Mouse (Mus musculus) liver, embryonic 14.5 days (tissue): ENCODE measurements at regions not wholly inside any gene's neighbourhood (a gene's known extent, or its start where the extent isn't known, plus 50 kb on each side); places are given as distances from the start of the nearest gene placed in this dataset.

ENCODE experiments used
- ATAC-seq: fragments of 200-750 bp; cut with Nextera tagmentation; 2 replicates; pipeline ENCODE4 v1.8.0; 2017; ENCODE audit warnings: moderate number of reproducible peaks, mild to moderate bottlenecking, moderate library complexity; ENCODE audit not compliant: insufficient read depth
- DNase-seq, 3 experiments: peaks; one replicate each; pipeline ENCODE4 v3.0.0-alpha.2; 2012 to 2013; ENCODE audit warnings: low read depth in 3 of 3, low spot score in 3 of 3
- H3K27ac ChIP-seq: fragments of 300-500 bp; sonication (generic); 2 replicates; pipeline ENCODE4 v1.5.1; 2014; ENCODE audit warnings: moderate library complexity, mild to moderate bottlenecking, control low read depth, inconsistent platforms
- H3K27me3 ChIP-seq: fragments of 300-500 bp; sonication (generic); 2 replicates; pipeline ENCODE4 v1.6.1; 2014; ENCODE audit warnings: mild to moderate bottlenecking, low read length, moderate library complexity; ENCODE audit not compliant: control insufficient read depth, insufficient read depth
- H3K36me3 ChIP-seq: fragments of 300-500 bp; sonication (generic); replicated peaks from 2 replicates; pipeline ENCODE4 v1.6.1; 2014; ENCODE audit warnings: low read depth; ENCODE audit not compliant: control insufficient read depth, insufficient read depth
- H3K4me1 ChIP-seq, 2 experiments: fragments of 200-500 bp in 1 of 2; fragments of 300-500 bp in 1 of 2; sonication (generic) in 1 of 2; replicated peaks; 2 replicates each; pipeline ENCODE4 v1.6.1; 2012 to 2014; ENCODE audit warnings: antibody characterized with exemption in 1 of 2, inconsistent platforms in 1 of 2, low read length in 1 of 2; ENCODE audit not compliant: control insufficient read depth in 2 of 2, insufficient read depth in 2 of 2
- H3K4me2 ChIP-seq: fragments of 300-500 bp; sonication (generic); 2 replicates; pipeline ENCODE4 v1.6.1; 2014; ENCODE audit warnings: low read depth, mild to moderate bottlenecking, control low read depth, moderate library complexity
- H3K4me3 ChIP-seq, 2 experiments: fragments of 200-500 bp in 1 of 2; fragments of 300-500 bp in 1 of 2; sonication (generic) in 1 of 2; 2 replicates each; pipeline ENCODE4 v1.5.1; 2012 to 2014; ENCODE audit warnings: low read depth in 2 of 2, low read length in 2 of 2, mild to moderate bottlenecking in 2 of 2, control low read depth in 1 of 2, inconsistent platforms in 1 of 2, moderate library complexity in 1 of 2; ENCODE audit not compliant: insufficient read depth in 1 of 2
- H3K9ac ChIP-seq: fragments of 300-500 bp; sonication (generic); replicated peaks from 2 replicates; pipeline ENCODE4 v1.6.1; 2014; ENCODE audit warnings: mild to moderate bottlenecking, control low read depth, moderate library complexity
- H3K9me3 ChIP-seq: fragments of 300-500 bp; sonication (generic); 2 replicates; pipeline ENCODE4 v1.6.1; 2016; ENCODE audit warnings: low read length, mixed read lengths; ENCODE audit not compliant: control insufficient read depth
- CTCF ChIP-seq: IDR thresholded peaks from 2 replicates; pipeline ENCODE4 v1.5.1; 2016; ENCODE audit warnings: antibody characterized with exemption, low read depth, control low read depth
- EP300 ChIP-seq: IDR thresholded peaks from 2 replicates; pipeline ENCODE4 v1.6.1; 2016; ENCODE audit warnings: antibody characterized with exemption, low read depth
- WGBS: fragments of 180-500 bp; shearing (Covaris S2); extraction: QIAGEN DNeasy Blood & Tissue Kit; methylation state at CpG from one replicate; pipeline ENCODE4 v1.1.7; 2014; ENCODE audit not compliant: insufficient replicate concordance; 5-methylcytosine and 5-hydroxymethylcytosine counted together

- DNase-seq (no peak), ATAC-seq (no peak)
- no peaks in the 10 kb centered on the region for H3K9me3 ChIP-seq
- no peaks in the 10 kb centered on the region for H3K27me3 ChIP-seq
- 59% methylated on average over 7 of the region's 7 CpGs for WGBS
- no peaks in the 10 kb centered on the region for H3K36me3 ChIP-seq
- no peak overlapping the region for H3K4me2 ChIP-seq
- no peak overlapping the region for H3K9ac ChIP-seq
- H3K27ac ChIP-seq: no peak overlapping the region
- no peaks in the 10 kb centered on the region for H3K4me1 ChIP-seq
- TF ChIP-seq EP300 (no peak), CTCF (no peak)
- H3K4me3 ChIP-seq: no peak overlapping the region
These were observed 343.3 kb upstream of the Kif2a start for GRCm38 (mm10) chr13:107365241-107365640.

DNA sequence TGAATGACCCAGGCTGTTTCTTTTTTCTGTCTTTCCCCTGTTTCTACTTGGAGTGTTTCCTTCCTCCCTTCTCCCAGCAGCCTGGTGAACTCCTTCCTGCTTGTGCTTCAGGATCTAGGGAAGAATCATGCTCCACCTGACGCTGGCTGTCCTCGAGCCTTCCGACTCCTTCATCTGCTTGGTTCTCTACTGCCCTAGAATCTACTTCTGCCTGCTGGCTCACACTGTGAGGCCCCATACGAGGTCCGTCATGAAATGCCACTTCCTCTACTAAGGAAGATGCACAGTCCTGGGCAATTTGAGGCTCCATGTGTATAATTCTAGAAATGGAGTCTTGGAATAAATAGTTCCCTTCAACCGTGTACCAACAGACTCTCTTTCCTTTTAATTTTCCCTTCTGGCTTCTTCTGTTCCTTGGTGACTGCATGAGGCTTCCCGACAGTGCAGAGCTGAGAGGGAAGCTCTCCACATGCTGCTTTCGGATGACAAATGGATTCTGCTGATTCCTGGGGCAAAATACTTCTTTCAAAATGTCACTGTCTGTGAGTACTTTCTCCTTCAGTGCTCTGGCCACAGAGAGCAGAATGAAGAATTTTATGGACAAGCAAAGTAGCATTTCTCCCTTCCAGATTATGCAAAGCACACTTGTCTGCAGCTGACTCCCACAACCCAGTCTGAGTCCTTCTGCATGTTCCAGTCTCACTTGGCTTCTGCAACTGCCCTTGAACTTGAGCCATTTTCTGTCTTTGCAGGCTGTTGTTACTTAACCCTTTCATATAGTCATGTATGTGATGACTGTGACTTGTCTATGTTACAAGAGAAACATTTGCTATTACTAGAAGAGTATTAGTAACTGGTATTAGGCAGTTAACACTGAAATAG lies 341.1 kb upstream of the Kif2a start:
- no peaks in the 10 kb centered on the region for H3K36me3 ChIP-seq
- no peaks in the 10 kb centered on the region for H3K4me1 ChIP-seq
- TF ChIP-seq EP300: no peak
- TF ChIP-seq CTCF: no peak
- no peak for ATAC-seq
- H3K27ac ChIP-seq: no peak overlapping the region
- H3K9ac ChIP-seq: no peak overlapping the region
- H3K27me3 ChIP-seq: no peaks in the 10 kb centered on the region
- DNase-seq: no peak
- H3K4me2 ChIP-seq: no peak overlapping the region
- no peaks in the 10 kb centered on the region for H3K9me3 ChIP-seq
- WGBS: 50% methylated on average over 8 of the region's 8 CpGs
- no peak overlapping the region for H3K4me3 ChIP-seq

DNA sequence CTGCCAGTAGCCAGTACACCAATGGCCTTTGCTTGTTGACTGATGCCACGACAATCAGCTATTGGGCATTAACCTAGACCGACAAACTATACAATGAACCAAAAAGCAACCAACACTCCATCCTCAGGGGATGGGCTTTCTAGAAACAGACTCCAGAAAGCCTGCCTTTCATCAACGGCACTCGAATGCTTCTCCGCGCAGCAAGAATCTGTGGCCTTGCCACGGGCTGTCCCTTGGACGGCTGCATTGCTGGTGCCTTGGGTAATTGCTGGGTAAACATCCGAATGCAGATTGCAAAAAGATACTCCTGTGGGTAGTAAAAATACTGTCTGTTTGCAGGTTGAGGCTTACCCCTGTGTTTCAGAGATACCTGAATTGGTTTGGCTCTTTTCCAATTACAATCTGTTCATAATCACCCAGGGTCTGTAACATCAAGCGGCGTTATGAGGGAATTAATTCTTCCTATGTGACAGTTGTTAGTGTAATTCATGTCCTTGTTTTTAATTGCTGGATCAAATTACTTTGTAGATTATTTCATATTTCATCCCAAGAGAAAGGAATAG lies 319.0 kb upstream of the Kif2a start:
- H3K4me2 ChIP-seq: no peak overlapping the region
- TF ChIP-seq CTCF (no peak), EP300 (no peak)
- no peak overlapping the region for H3K4me3 ChIP-seq
- H3K27ac ChIP-seq: no peak overlapping the region
- no peaks in the 10 kb centered on the region for H3K9me3 ChIP-seq
- ATAC-seq (no peak), DNase-seq (no peak)
- H3K36me3 ChIP-seq: no peaks in the 10 kb centered on the region
- H3K27me3 ChIP-seq: no peaks in the 10 kb centered on the region
- H3K4me1 ChIP-seq: no peaks in the 10 kb centered on the region
- WGBS: 72% methylated on average over 11 of the region's 11 CpGs
- no peak overlapping the region for H3K9ac ChIP-seq

DNA sequence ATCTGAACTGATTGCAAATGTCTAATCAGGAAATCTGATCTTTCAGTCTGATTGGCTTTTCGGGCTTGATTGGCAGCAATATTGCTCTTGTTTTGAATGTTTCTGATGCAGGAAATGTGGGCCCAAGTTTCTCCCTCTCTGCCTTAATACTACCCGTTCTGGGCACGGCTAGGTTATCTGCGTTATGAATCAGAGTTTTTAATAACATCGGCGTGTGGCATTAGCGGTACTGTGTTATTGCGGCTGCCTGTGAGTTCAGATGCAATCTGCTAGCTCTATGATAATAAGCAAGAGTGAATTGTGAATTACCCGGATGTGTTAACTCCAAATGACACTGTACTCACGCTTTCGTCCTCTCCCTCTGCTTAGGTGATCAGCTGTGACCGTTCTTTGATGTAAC lies 316.2 kb upstream of the Kif2a start:
- Histone ChIP-seq H3K27me3 (no peaks in the 10 kb centered on the region), H3K36me3 (no peaks in the 10 kb centered on the region), H3K27ac (no peak overlapping the region), H3K9me3 (no peaks in the 10 kb centered on the region), H3K4me3 (no peak overlapping the region), H3K4me1 (no peaks in the 10 kb centered on the region), H3K4me2 (no peak overlapping the region), H3K9ac (no peak overlapping the region)
- WGBS: 72% methylated on average over 12 of the region's 12 CpGs
- ATAC-seq: no peak
- TF ChIP-seq EP300 (no peak), CTCF (no peak)
- DNase-seq: no peak

- Histone ChIP-seq H3K9me3 (no peaks in the 10 kb centered on the region), H3K4me2 (no peak overlapping the region), H3K27me3 (no peaks in the 10 kb centered on the region), H3K27ac (no peak overlapping the region), H3K4me3 (no peak overlapping the region), H3K9ac (no peak overlapping the region), H3K36me3 (no peaks in the 10 kb centered on the region), H3K4me1 (no peaks in the 10 kb centered on the region)
- DNase-seq (no peak), ATAC-seq (no peak)
- TF ChIP-seq CTCF (no peak), EP300 (no peak)
- WGBS: 72% methylated on average over 10 of the region's 10 CpGs
These were observed 315.2 kb upstream of the Kif2a start for GRCm38 (mm10) chr13:107337111-107337510.
